Mouse (Mus musculus) stomach, postnatal 0 days (tissue): Measurements from ENCODE around the gene Arl13b.

Source experiments
- CTCF ChIP-seq: IDR thresholded peaks from 2 replicates; pipeline ENCODE4 v1.5.1; 2016; ENCODE audit warnings: antibody characterized with exemption, low read depth, mild to moderate bottlenecking, moderate library complexity
- EP300 ChIP-seq: optimal IDR thresholded peaks from 2 replicates; pipeline ENCODE3; 2016; ENCODE audit warnings: antibody characterized with exemption

GRCm38 (mm10) chr16:62753079-62753478 lies 93.8 kb downstream of the Arl13b start:
- TF ChIP-seq CTCF (no peak), EP300 (no peak)
